Mouse (Mus musculus): ENCODE measurements around the gene Plcxd1. TPM values are rescaled to one million over a fixed set of nuclear protein-coding genes. Genes with fewer than 3 reads are reported as not detected.

Gene Plcxd1
- polyA plus RNA-seq, 1 experiment from 2014 or later: 3.2 TPM

- peaks cover 6% of the 10 kb centered on the region; the same call in 1 of the 2 replicates for H3K36me3 ChIP-seq (ENCODE audit: control insufficient read depth, insufficient read depth)
- H3K4me1 ChIP-seq (replicated peaks; ENCODE audit: control insufficient read depth, insufficient read depth, low read length): peaks cover 6% of the 10 kb centered on the region
- no peaks in the 10 kb centered on the region for H3K27me3 ChIP-seq (replicated peaks; ENCODE audit: control insufficient read depth, insufficient read depth, low read length)
- H3K9me3 ChIP-seq (ENCODE audit: control insufficient read depth, low read length): no peaks in the 10 kb centered on the region
- H3K4me3 ChIP-seq (replicated peaks; ENCODE audit: low read length): no peak overlapping the region
- no peak overlapping the region for H3K27ac ChIP-seq (ENCODE audit: low read length)
- no peak for ATAC-seq
- 93% methylated on average over 3 of the region's 3 CpGs for WGBS
- no peak overlapping the region for H3K4me2 ChIP-seq (ENCODE audit: low read length)
- no peak overlapping the region for H3K9ac ChIP-seq (replicated peaks; ENCODE audit: low read depth, low read length)
Observed at GRCm38 (mm10) chr5:110139325-110139724, 39.6 kb downstream of the Plcxd1 start.

GRCm38 (mm10) chr5:110140424-110140823 lies 40.7 kb downstream of the Plcxd1 start:
- H3K36me3 ChIP-seq (ENCODE audit: control insufficient read depth, insufficient read depth): peaks cover 15% of the 10 kb centered on the region; the same call in 1 of the 2 replicates

GRCm38 (mm10) chr5:110142309-110142708 lies 42.5 kb downstream of the Plcxd1 start:
- Histone ChIP-seq H3K9ac (replicated peaks; ENCODE audit: low read depth, low read length) (no peak overlapping the region), H3K4me1 (replicated peaks; ENCODE audit: control insufficient read depth, insufficient read depth, low read length) (no peaks in the 10 kb centered on the region; the same call in 1 of the 2 replicates), H3K27me3 (replicated peaks; ENCODE audit: control insufficient read depth, insufficient read depth, low read length) (no peaks in the 10 kb centered on the region), H3K4me2 (ENCODE audit: low read length) (no peak overlapping the region), H3K36me3 (ENCODE audit: control insufficient read depth, insufficient read depth) (peaks cover 29% of the 10 kb centered on the region), H3K4me3 (replicated peaks; ENCODE audit: low read length) (no peak overlapping the region), H3K27ac (ENCODE audit: low read length) (no peak overlapping the region), H3K9me3 (ENCODE audit: control insufficient read depth, low read length) (no peaks in the 10 kb centered on the region)
- ATAC-seq: no peak
- WGBS: 88% methylated on average over 2 of the region's 2 CpGs

More at GRCm38 (mm10) chr5:110140424-110140823, 40.7 kb downstream of the Plcxd1 start:
- no peak overlapping the region for H3K4me3 ChIP-seq (replicated peaks; ENCODE audit: low read length)
- no peak overlapping the region for H3K9ac ChIP-seq (replicated peaks; ENCODE audit: low read depth, low read length)
- H3K4me2 ChIP-seq (ENCODE audit: low read length): no peak overlapping the region
- 94% methylated on average over 7 of the region's 7 CpGs for WGBS
- no peaks in the 10 kb centered on the region for H3K27me3 ChIP-seq (replicated peaks; ENCODE audit: control insufficient read depth, insufficient read depth, low read length)
- no peaks in the 10 kb centered on the region for H3K9me3 ChIP-seq (ENCODE audit: control insufficient read depth, low read length)
- no peak for ATAC-seq
- no peak overlapping the region for H3K27ac ChIP-seq (ENCODE audit: low read length)
- peaks cover 4% of the 10 kb centered on the region for H3K4me1 ChIP-seq (replicated peaks; ENCODE audit: control insufficient read depth, insufficient read depth, low read length)

DNA sequence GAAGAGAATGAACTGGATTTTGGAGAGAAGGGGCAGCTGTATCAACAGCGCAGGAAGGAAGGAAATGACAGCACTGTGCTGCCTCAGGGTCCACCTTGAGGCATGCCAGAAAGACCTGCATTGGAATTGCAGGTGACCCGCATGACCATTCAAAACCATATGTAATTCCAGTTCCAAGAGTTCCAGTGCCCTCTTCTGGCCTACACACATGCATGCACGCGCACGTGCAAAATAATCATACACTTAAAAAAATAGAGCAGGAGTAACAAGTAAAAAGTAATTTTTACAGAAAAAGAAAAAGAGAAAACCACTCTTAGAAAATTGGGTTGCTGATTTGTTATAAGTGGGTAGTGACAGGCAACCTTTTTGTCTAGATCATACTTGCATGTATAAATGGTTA lies 43.2 kb downstream of the Plcxd1 start:
- peaks cover 31% of the 10 kb centered on the region for H3K36me3 ChIP-seq (ENCODE audit: control insufficient read depth, insufficient read depth)
- no peaks in the 10 kb centered on the region for H3K4me1 ChIP-seq (replicated peaks; ENCODE audit: control insufficient read depth, insufficient read depth, low read length)
- no peaks in the 10 kb centered on the region for H3K9me3 ChIP-seq (ENCODE audit: control insufficient read depth, low read length)
- no peak overlapping the region for H3K9ac ChIP-seq (replicated peaks; ENCODE audit: low read depth, low read length)
- no peaks in the 10 kb centered on the region for H3K27me3 ChIP-seq (replicated peaks; ENCODE audit: control insufficient read depth, insufficient read depth, low read length)
- H3K27ac ChIP-seq (ENCODE audit: low read length): no peak overlapping the region
- H3K4me2 ChIP-seq (ENCODE audit: low read length): no peak overlapping the region
- no peak for ATAC-seq
- no peak overlapping the region for H3K4me3 ChIP-seq (replicated peaks; ENCODE audit: low read length)
- 96% methylated on average over 5 of the region's 5 CpGs for WGBS

Other genes with a start within 250 kb of the Plcxd1 start
- gene Gm15446, start 176.6 kb upstream of the Plcxd1 start, polyA plus RNA-seq (2015; fragmentation: Nextera tagmentation; extraction: Ambion mirVana): 0.36 and 0.56 TPM in 2 replicates
- 32.2 and 34.9 TPM in 2 replicates for gene Zfp932, start 103.4 kb upstream of the Plcxd1 start, polyA plus RNA-seq (2015; fragmentation: Nextera tagmentation; extraction: Ambion mirVana)
- gene Gm17655, start 27.5 kb upstream of the Plcxd1 start, polyA plus RNA-seq (2015; fragmentation: Nextera tagmentation; extraction: Ambion mirVana): 3.3 and 7.5 TPM in 2 replicates
- 1.0 and 1.7 TPM in 2 replicates for gene Gm35315, start 5.5 kb upstream of the Plcxd1 start, polyA plus RNA-seq (2015; fragmentation: Nextera tagmentation; extraction: Ambion mirVana)
- gene Gtpbp6, start 8.2 kb downstream of the Plcxd1 start, polyA plus RNA-seq (2015; fragmentation: Nextera tagmentation; extraction: Ambion mirVana): 61.7 and 68.9 TPM in 2 replicates
- gene Zfp605, start 10.1 kb downstream of the Plcxd1 start, polyA plus RNA-seq (2015; fragmentation: Nextera tagmentation; extraction: Ambion mirVana): 20.1 and 21.1 TPM in 2 replicates
- gene Chfr, start 35.9 kb downstream of the Plcxd1 start, polyA plus RNA-seq (2015; fragmentation: Nextera tagmentation; extraction: Ambion mirVana): 91.2 and 92.4 TPM in 2 replicates
- 23.9 and 26.5 TPM in 2 replicates for gene Golga3, start 76.7 kb downstream of the Plcxd1 start, polyA plus RNA-seq (2015; fragmentation: Nextera tagmentation; extraction: Ambion mirVana)
- gene Ankle2, start 131.0 kb downstream of the Plcxd1 start, polyA plus RNA-seq (2015; fragmentation: Nextera tagmentation; extraction: Ambion mirVana): 25.2 and 29.1 TPM in 2 replicates
- 101 and 108 TPM in 2 replicates for gene Pgam5, start 169.9 kb downstream of the Plcxd1 start, polyA plus RNA-seq (2015; fragmentation: Nextera tagmentation; extraction: Ambion mirVana)
- 5.3 and 7.3 TPM in 2 replicates for gene Pxmp2, start 186.2 kb downstream of the Plcxd1 start, polyA plus RNA-seq (2015; fragmentation: Nextera tagmentation; extraction: Ambion mirVana)
- 12.4 and 13.7 TPM in 2 replicates for gene Pole, start 186.3 kb downstream of the Plcxd1 start, polyA plus RNA-seq (2015; fragmentation: Nextera tagmentation; extraction: Ambion mirVana)
- gene P2rx2, start 243.2 kb downstream of the Plcxd1 start, polyA plus RNA-seq (2015; fragmentation: Nextera tagmentation; extraction: Ambion mirVana): 7.6 and 7.7 TPM in 2 replicates
- gene Lrcol1, start 244.8 kb downstream of the Plcxd1 start, polyA plus RNA-seq (2015; fragmentation: Nextera tagmentation; extraction: Ambion mirVana): not detected in 2 replicates

Data from forebrain, embryonic 16.5 days (tissue).